Mouse (Mus musculus) bone marrow, adult 2 months (tissue): Measurements from ENCODE around the gene Gm43191.

Experiments
- CTCF ChIP-seq: fragments of 200-500 bp; IDR thresholded peaks from 2 replicates; pipeline ENCODE4 v1.5.1; 2011; ENCODE audit warnings: low read length, control low read depth; ENCODE audit not compliant: control insufficient read depth, insufficient read depth
- POLR2A ChIP-seq: fragments of 200-500 bp; IDR thresholded peaks from 2 replicates; pipeline ENCODE4 v1.6.1; 2011; ENCODE audit warnings: low read depth, mild to moderate bottlenecking, control low read depth, low read length, borderline replicate concordance; ENCODE audit not compliant: control insufficient read depth

DNA sequence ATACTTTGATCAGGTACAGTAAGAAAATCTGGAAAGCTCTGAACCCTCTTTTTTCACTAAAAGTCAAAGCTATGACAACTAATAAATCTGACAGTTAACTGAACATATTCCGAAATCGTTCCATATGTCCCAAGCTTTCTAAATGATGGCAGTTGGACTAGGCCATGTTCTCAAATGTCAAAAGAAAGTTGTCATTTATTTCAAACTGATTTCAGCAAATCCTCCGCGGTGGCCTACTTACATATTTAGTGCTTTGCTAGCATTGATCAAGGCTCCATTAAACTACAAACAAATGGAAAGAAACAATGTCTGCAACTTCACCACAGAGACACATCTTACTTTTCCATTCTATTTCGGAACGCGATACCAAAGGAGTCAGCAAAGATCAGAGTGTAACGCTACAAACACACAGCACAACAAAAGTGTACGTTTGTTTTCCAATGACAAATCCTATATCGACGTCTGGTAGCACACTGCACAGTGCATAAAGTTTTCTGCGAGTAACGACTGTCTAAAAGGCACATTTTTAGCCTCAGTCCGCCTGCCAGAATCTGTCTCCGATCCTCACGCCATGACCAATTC is 19.7 kb downstream of the Gm43191 start:
- no peak for TF ChIP-seq CTCF
- no peak for TF ChIP-seq POLR2A
